In genomic region chr11:75732434-75733226, GRCm38 (mm10) we compare ENCODE assay signal across 8 mouse cellular contexts. TPM values are rescaled to one million over a fixed set of nuclear protein-coding genes. Genes with fewer than 3 reads are reported as not detected.
A peak's percentile ranks its signal among the peaks of the same experiment; 100 is the strongest.
DNase-seq lines count a peak whose midpoint lies in the region; ATAC-seq and TF ChIP-seq lines count a peak whose summit lies in the region.

Gene Ywhae, plus strand, starts transcription at chr11:75732869.

- H3K9me3 ChIP-seq in forebrain, embryonic 11.5 days (ENCODE audit: control insufficient read depth, low read length), result no peaks in the 10 kb centered on the region
- no peaks in the 10 kb centered on the region for H3K9me3 ChIP-seq in heart, embryonic 16.5 days (replicated peaks; ENCODE audit: control insufficient read depth, low read length)
- no peaks in the 10 kb centered on the region for H3K9me3 ChIP-seq in liver, embryonic 15.5 days (replicated peaks)
- H3K9me3 ChIP-seq in neural tube, embryonic 12.5 days, result no peaks in the 10 kb centered on the region

- H3K27me3 ChIP-seq in forebrain, embryonic 11.5 days (ENCODE audit: control insufficient read depth, insufficient read depth, low read length), result no peaks in the 10 kb centered on the region
- no peaks in the 10 kb centered on the region for H3K27me3 ChIP-seq in heart, embryonic 16.5 days (ENCODE audit: control insufficient read depth, insufficient read depth, low read length)
- H3K27me3 ChIP-seq in liver, embryonic 15.5 days, result 0 out of 2 replicates have a peak, but pooled peaks cover 5% of the 10 kb centered on the region
- no peaks in the 10 kb centered on the region for H3K27me3 ChIP-seq in neural tube, embryonic 12.5 days (replicated peaks)
- H3K27me3 ChIP-seq in testis, adult 2 months (ENCODE audit: control insufficient read depth, insufficient read depth, low read length), result no peaks in the 10 kb centered on the region

- peak; percentile 80 to 83 for DNase-seq in CD8-positive naive resting alpha-beta T cell, adult 2 months (ENCODE audit: low read depth in 2 of 2, low spot score in 2 of 2)
- peak; percentile 83 for DNase-seq in c-Kit-positive CD71-negative TER-119-negative erythroid progenitor cells, embryonic 14.5 days (ENCODE audit: low read depth)
- DNase-seq in forebrain, embryonic 11.5 days (ENCODE audit: low spot score), result peak; percentile 99
- peak; percentile 94 for DNase-seq in kidney, postnatal 36 days

- H3K4me1 ChIP-seq in forebrain, embryonic 11.5 days (replicated peaks; ENCODE audit: control insufficient read depth, insufficient read depth, low read length), result peaks cover 10% of the 10 kb centered on the region; the same call in 1 of the 2 replicates
- H3K4me1 ChIP-seq in heart, embryonic 16.5 days (ENCODE audit: control insufficient read depth, insufficient read depth, low read length), result peaks cover 32% of the 10 kb centered on the region
- H3K4me1 ChIP-seq in liver, embryonic 15.5 days (replicated peaks), result peaks cover 52% of the 10 kb centered on the region
- peaks cover 25% of the 10 kb centered on the region for H3K4me1 ChIP-seq in neural tube, embryonic 12.5 days
- H3K4me1 ChIP-seq in testis, adult 2 months (ENCODE audit: control insufficient read depth, insufficient read depth, low read length), result peaks cover 3% of the 10 kb centered on the region; the same call in 1 of the 2 replicates

- peak within 1 kb of the TSS; percentile 95 for H3K4me3 ChIP-seq in forebrain, embryonic 11.5 days (ENCODE audit: low read depth, low read length)
- peak within 1 kb of the TSS; percentile 99 for H3K4me3 ChIP-seq in heart, embryonic 16.5 days (ENCODE audit: low read length)
- peak within 1 kb of the TSS; percentile 76 for H3K4me3 ChIP-seq in liver, embryonic 15.5 days (replicated peaks)
- peak within 1 kb of the TSS; percentile 94 for H3K4me3 ChIP-seq in neural tube, embryonic 12.5 days
- peak within 1 kb of the TSS; percentile 97 for H3K4me3 ChIP-seq in testis, adult 2 months (ENCODE audit: control insufficient read depth, low read depth, low read length)

- TF ChIP-seq POLR2A in testis, adult 2 months (IDR thresholded peaks at IDR 0.05; ENCODE audit: control insufficient read depth, low read depth, low read length), result peak; percentile 96

- TF ChIP-seq CTCF in testis, adult 2 months (IDR thresholded peaks at IDR 0.05; ENCODE audit: control insufficient read depth, insufficient read depth, insufficient replicate concordance, low read depth, low read length), result no peak

- H3K4me2 ChIP-seq in forebrain, embryonic 11.5 days (ENCODE audit: low read depth, low read length, severe bottlenecking), result peak within 1 kb of the TSS; percentile 91
- peak within 1 kb of the TSS; percentile 91 for H3K4me2 ChIP-seq in heart, embryonic 16.5 days (ENCODE audit: low read depth, low read length)
- H3K4me2 ChIP-seq in liver, embryonic 15.5 days, result peak within 1 kb of the TSS; percentile 97
- peak within 1 kb of the TSS; percentile 74 for H3K4me2 ChIP-seq in neural tube, embryonic 12.5 days (replicated peaks)

- WGBS in forebrain, embryonic 11.5 days, result under 1% methylated on average over 75 of the region's 76 CpGs
- WGBS in heart, embryonic 16.5 days, result under 1% methylated on average over 73 of the region's 76 CpGs
- under 1% methylated on average over 75 of the region's 76 CpGs for WGBS in liver, embryonic 15.5 days (ENCODE audit: insufficient replicate concordance)
- under 1% methylated on average over 75 of the region's 76 CpGs for WGBS in neural tube, embryonic 12.5 days

- peak; percentile 94 for ATAC-seq in forebrain, embryonic 11.5 days (replicated peaks; ENCODE audit: low FRiP score)
- ATAC-seq in heart, embryonic 16.5 days (replicated peaks; ENCODE audit: extremely low read depth, insufficient read depth, low FRiP score), result peak; percentile 93
- peak; percentile 90 for ATAC-seq in liver, embryonic 15.5 days (ENCODE audit: insufficient read depth)
- peak; percentile 96 for ATAC-seq in neural tube, embryonic 12.5 days (ENCODE audit: low FRiP score, low read depth)

- peak within 1 kb of the TSS; percentile 96 for H3K27ac ChIP-seq in forebrain, embryonic 11.5 days (ENCODE audit: low read depth, low read length)
- H3K27ac ChIP-seq in heart, embryonic 16.5 days (ENCODE audit: low read length), result peak within 1 kb of the TSS; percentile 90
- peak within 1 kb of the TSS; percentile 83 for H3K27ac ChIP-seq in liver, embryonic 15.5 days (replicated peaks)
- H3K27ac ChIP-seq in neural tube, embryonic 12.5 days, result peak within 1 kb of the TSS; percentile 99
- H3K27ac ChIP-seq in testis, adult 2 months (ENCODE audit: control insufficient read depth, insufficient read depth, low read depth, low read length), result peak within 1 kb of the TSS; percentile 99

- peak within 1 kb of the TSS; percentile 100 for H3K9ac ChIP-seq in forebrain, embryonic 11.5 days (ENCODE audit: low read length)
- H3K9ac ChIP-seq in heart, embryonic 16.5 days (ENCODE audit: low read length), result peak within 1 kb of the TSS; percentile 95
- peak within 1 kb of the TSS; percentile 83 for H3K9ac ChIP-seq in liver, embryonic 15.5 days
- H3K9ac ChIP-seq in neural tube, embryonic 12.5 days, result peak within 1 kb of the TSS; percentile 98

- no peaks in the 10 kb centered on the region for H3K36me3 ChIP-seq in forebrain, embryonic 11.5 days (ENCODE audit: control insufficient read depth, insufficient read depth, low read length)
- no peaks in the 10 kb centered on the region for H3K36me3 ChIP-seq in heart, embryonic 16.5 days (ENCODE audit: control insufficient read depth, insufficient read depth)
- no peaks in the 10 kb centered on the region; the same call in 1 of the 2 replicates for H3K36me3 ChIP-seq in liver, embryonic 15.5 days (replicated peaks)
- H3K36me3 ChIP-seq in neural tube, embryonic 12.5 days, result no peaks in the 10 kb centered on the region
- H3K36me3 ChIP-seq in testis, adult 2 months (ENCODE audit: control insufficient read depth, insufficient read depth, low read length), result no peaks in the 10 kb centered on the region

RNA-seq across cellular contexts. Expression of gene Ywhae, which starts in this region (rescaled TPM):
- 1,460 and 1,571 TPM in 2 replicates for polyA plus RNA-seq in forebrain, embryonic 11.5 days (2014; fragmentation: Nextera tagmentation; extraction: Ambion mirVana)
- 646 and 689 TPM in 2 replicates for polyA plus RNA-seq in heart, embryonic 16.5 days (2015; fragmentation: Nextera tagmentation; extraction: Ambion mirVana)
- polyA plus RNA-seq in liver, embryonic 15.5 days (2015; fragmentation: Nextera tagmentation; extraction: Ambion mirVana), result 198 and 218 TPM in 2 replicates
- polyA plus RNA-seq in neural tube, embryonic 12.5 days (2016; fragmentation: Nextera tagmentation; extraction: Ambion mirVana), result 1,355 and 1,381 TPM in 2 replicates
- 172 and 188 TPM in 2 replicates for polyA plus RNA-seq in testis, adult 2 months (2012; rRNA removed)

Comparison
In these comparisons a context has a peak if more than half of its experiments do, and no peak if none do; other contexts are left out.
1. Peak in every context shown above with its lines: DNase-seq, ATAC-seq, H3K4me3 ChIP-seq and H3K27ac ChIP-seq.